Mouse (Mus musculus): ENCODE measurements around the gene Naif1. TPM values are rescaled to one million over a fixed set of nuclear protein-coding genes. Genes with fewer than 3 reads are reported as not detected.
"Not testable (repeated sequence)": the region's sequence is repeated elsewhere in the genome, so short reads cannot be mapped to it uniquely, and the experiment has no call there.

Gene Naif1
- polyA plus RNA-seq, 1 experiment from 2014 or later: 6.4 TPM

- DNase-seq (ENCODE audit: low spot score): no peak
- H3K9me3 ChIP-seq: no peaks in the 10 kb centered on the region
- peak overlapping the region; percentile 79 for H3K4me3 ChIP-seq
- peaks cover 41% of the 10 kb centered on the region for H3K4me1 ChIP-seq (replicated peaks)
- peak overlapping the region; percentile 92 for H3K27ac ChIP-seq
- no peaks in the 10 kb centered on the region for H3K27me3 ChIP-seq (ENCODE audit: insufficient read depth, poor library complexity, severe bottlenecking)
- WGBS: 96% methylated on average over 16 of the region's 16 CpGs
- peaks cover 19% of the 10 kb centered on the region for H3K36me3 ChIP-seq
Measured at GRCm38 (mm10) chr2:32452441-32452971, 2.2 kb downstream of the Naif1 start.

DNA sequence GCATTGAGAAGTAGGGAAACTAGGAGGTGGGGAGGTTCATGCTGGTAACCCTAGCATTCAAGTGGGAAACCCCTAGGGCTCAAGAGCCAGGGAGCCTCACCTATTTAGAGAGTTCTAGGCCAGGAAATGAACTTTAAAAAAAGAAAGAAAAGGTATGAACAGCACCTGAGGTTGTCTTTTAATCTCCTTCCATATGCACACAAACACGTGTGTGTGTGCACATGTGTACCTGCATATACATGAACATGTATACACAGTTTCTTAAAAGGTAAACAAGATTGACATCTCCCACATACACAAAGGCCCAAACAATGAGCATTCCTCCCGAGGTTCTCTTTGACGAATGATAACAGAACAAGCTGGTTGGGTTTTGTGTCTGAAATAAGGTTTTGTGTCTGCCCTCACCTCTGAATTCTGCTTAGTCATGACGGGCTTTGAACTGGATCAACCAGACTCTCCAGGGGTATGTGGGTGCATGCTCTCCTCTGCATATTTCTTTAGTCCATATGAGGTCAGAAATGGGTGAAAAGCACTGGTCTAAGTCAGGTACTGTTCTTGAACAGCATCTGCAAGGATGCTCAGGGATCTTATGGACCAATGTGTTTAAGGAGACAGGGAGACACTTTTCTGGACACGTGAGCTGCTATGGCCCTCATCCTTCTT lies 3.5 kb downstream of the Naif1 start:
- no peaks in the 10 kb centered on the region for H3K9me3 ChIP-seq
- H3K27ac ChIP-seq: no peak overlapping the region

GRCm38 (mm10) chr2:32454633-32455032 lies 4.4 kb downstream of the Naif1 start:
- Histone ChIP-seq H3K27me3 (ENCODE audit: insufficient read depth, poor library complexity, severe bottlenecking) (no peaks in the 10 kb centered on the region), H3K4me3 (no peak overlapping the region), H3K4me1 (replicated peaks) (peaks cover 35% of the 10 kb centered on the region), H3K27ac (no peak overlapping the region), H3K9me3 (no peaks in the 10 kb centered on the region), H3K36me3 (peaks cover 19% of the 10 kb centered on the region)
- no peak for DNase-seq (ENCODE audit: low spot score)
- WGBS: 84% methylated on average over 10 of the region's 10 CpGs

More for the DNA sequence above, 3.5 kb downstream of the Naif1 start:
- Histone ChIP-seq H3K4me1 (replicated peaks) (peaks cover 35% of the 10 kb centered on the region), H3K36me3 (peaks cover 19% of the 10 kb centered on the region), H3K4me3 (no peak overlapping the region), H3K27me3 (ENCODE audit: insufficient read depth, poor library complexity, severe bottlenecking) (no peaks in the 10 kb centered on the region)
- DNase-seq (ENCODE audit: low spot score): no peak
- 88% methylated on average over 5 of the region's 5 CpGs for WGBS

DNA sequence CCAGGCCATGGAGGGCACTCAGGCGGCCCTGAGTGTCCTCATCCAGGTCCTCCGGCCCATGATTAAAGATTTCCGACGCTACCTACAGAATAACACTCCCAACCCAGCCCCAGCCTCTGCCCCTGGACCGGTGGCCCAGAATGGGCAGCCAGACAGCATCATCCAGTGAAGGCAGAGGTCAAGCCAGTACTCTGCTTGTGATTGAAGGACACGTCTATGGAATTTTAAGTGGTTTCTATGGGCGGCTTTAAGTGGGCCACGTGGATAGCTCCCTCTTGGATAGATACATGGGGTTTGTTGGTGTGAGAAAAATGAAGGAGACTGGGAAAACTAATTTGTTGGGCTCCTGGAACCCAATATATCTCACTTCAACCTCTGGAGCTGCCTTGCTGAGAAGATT lies 4.8 kb downstream of the Naif1 start:
- WGBS: 93% methylated on average over 8 of the region's 8 CpGs
- Histone ChIP-seq H3K27ac (no peak overlapping the region), H3K27me3 (ENCODE audit: insufficient read depth, poor library complexity, severe bottlenecking) (no peaks in the 10 kb centered on the region), H3K9me3 (no peaks in the 10 kb centered on the region), H3K4me3 (no peak overlapping the region), H3K4me1 (replicated peaks) (peaks cover 31% of the 10 kb centered on the region), H3K36me3 (peaks cover 19% of the 10 kb centered on the region)
- DNase-seq (ENCODE audit: low spot score): no peak

DNA sequence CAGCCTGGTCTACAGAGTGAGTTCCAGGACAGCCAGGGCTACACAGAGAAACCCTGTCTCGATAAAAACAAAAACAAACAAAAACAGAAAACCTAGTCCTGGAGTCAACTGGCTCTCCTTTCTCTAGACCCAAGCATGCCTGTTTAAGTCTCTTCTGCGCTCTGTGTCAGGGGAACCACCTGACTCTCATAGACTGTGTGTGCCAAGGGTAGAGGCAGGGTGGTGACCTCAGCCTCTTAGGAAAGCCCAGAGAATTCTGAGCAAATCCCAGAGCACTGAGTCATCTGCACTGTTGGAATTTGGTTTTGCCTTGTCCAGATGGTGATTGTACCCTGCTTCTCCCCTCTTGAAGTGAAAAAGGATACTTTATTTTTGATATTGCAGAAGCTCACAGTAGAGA lies 8.0 kb downstream of the Naif1 start:
- DNase-seq (ENCODE audit: low spot score): no peak
- WGBS: 80% methylated on average over 2 of the region's 2 CpGs
- Histone ChIP-seq H3K9me3 (no peaks in the 10 kb centered on the region), H3K27ac (no peak overlapping the region), H3K4me3 (no peak overlapping the region), H3K27me3 (ENCODE audit: insufficient read depth, poor library complexity, severe bottlenecking) (no peaks in the 10 kb centered on the region), H3K36me3 (peaks cover 19% of the 10 kb centered on the region), H3K4me1 (replicated peaks) (peaks cover 11% of the 10 kb centered on the region; the same call in 1 of the 2 replicates)

DNA sequence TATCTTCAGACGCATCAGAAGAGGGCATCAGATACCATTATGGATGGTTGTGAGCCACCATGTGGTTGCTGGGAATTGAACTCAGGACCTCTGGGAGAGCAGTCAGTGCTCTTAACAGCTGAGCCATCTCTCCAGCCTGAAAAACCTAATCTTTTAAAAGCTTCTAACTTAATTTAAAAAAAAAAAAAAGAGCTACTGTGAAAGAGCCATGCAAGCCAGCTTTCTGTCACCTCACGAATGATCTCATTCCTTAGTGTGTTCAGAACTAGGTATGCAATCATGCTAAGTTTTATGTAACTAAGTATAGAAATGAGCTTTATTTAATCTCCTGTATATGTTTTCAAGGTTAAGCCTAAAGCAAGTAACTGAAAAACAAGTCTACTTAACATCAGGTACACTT lies 9.4 kb downstream of the Naif1 start:
- no peak for DNase-seq (ENCODE audit: low spot score)
- Histone ChIP-seq H3K9me3 (no peaks in the 10 kb centered on the region), H3K36me3 (peaks cover 19% of the 10 kb centered on the region), H3K27me3 (ENCODE audit: insufficient read depth, poor library complexity, severe bottlenecking) (no peaks in the 10 kb centered on the region), H3K4me1 (replicated peaks) (0 out of 2 replicates have a peak, but pooled peaks cover 6% of the 10 kb centered on the region), H3K27ac (no peak overlapping the region), H3K4me3 (no peak overlapping the region)
- WGBS: 93% methylated on average over 2 of the region's 2 CpGs

GRCm38 (mm10) chr2:32463773-32464172 lies 13.5 kb downstream of the Naif1 start:
- 81% methylated on average over 2 of the region's 2 CpGs for WGBS
- no peak for DNase-seq (ENCODE audit: low spot score)
- no peak overlapping the region for H3K27ac ChIP-seq
- H3K36me3 ChIP-seq: no peaks in the 10 kb centered on the region
- H3K4me3 ChIP-seq: no peak overlapping the region
- 0 out of 2 replicates have a peak, but pooled peaks cover 6% of the 10 kb centered on the region for H3K4me1 ChIP-seq (replicated peaks)
- H3K9me3 ChIP-seq: no peaks in the 10 kb centered on the region
- no peaks in the 10 kb centered on the region for H3K27me3 ChIP-seq (ENCODE audit: insufficient read depth, poor library complexity, severe bottlenecking)

- H3K27me3 ChIP-seq (ENCODE audit: insufficient read depth, poor library complexity, severe bottlenecking): no peaks in the 10 kb centered on the region
- H3K27ac ChIP-seq: no peak overlapping the region
- 86% methylated on average over 6 of the region's 6 CpGs for WGBS
- DNase-seq (ENCODE audit: low spot score): no peak
- H3K36me3 ChIP-seq: no peaks in the 10 kb centered on the region
- no peak overlapping the region for H3K4me3 ChIP-seq
- H3K9me3 ChIP-seq: no peaks in the 10 kb centered on the region
- 0 out of 2 replicates have a peak, but pooled peaks cover 6% of the 10 kb centered on the region for H3K4me1 ChIP-seq (replicated peaks)
Measured at GRCm38 (mm10) chr2:32464212-32464891, 14.1 kb downstream of the Naif1 start.

- Histone ChIP-seq H3K27me3 (ENCODE audit: insufficient read depth, poor library complexity, severe bottlenecking) (no peaks in the 10 kb centered on the region), H3K4me3 (no peak overlapping the region), H3K4me1 (replicated peaks) (no peaks in the 10 kb centered on the region), H3K9me3 (0 out of 2 replicates have a peak, but pooled peaks cover 6% of the 10 kb centered on the region), H3K27ac (no peak overlapping the region), H3K36me3 (no peaks in the 10 kb centered on the region)
- WGBS: 87% methylated on average over 6 of the region's 6 CpGs
- DNase-seq (ENCODE audit: low spot score): no peak
Measured at GRCm38 (mm10) chr2:32471001-32471680, 20.9 kb downstream of the Naif1 start.

DNA sequence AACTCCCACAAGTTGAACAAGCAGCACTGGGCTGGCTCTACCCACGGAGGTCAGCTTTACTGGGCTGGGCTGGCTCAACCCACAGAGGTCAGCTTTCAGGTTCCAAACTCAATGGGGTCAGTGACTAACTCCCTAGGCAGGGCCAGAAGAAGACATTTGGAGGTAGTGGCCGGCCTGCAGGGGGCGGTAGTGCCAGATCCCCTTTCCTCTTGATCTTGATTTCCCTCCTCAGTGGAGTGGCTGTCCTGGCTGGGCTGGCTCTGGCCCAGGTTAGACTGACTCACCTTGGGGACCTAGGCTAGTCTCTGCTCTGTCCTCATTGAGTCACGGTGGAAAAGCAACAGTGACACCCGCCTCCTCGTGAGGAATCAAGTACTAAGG lies 21.4 kb downstream of the Naif1 start:
- WGBS: 88% methylated on average over 6 of the region's 6 CpGs
- Histone ChIP-seq H3K36me3 (no peaks in the 10 kb centered on the region), H3K27ac (no peak overlapping the region), H3K9me3 (0 out of 2 replicates have a peak, but pooled peaks cover 6% of the 10 kb centered on the region), H3K27me3 (ENCODE audit: insufficient read depth, poor library complexity, severe bottlenecking) (no peaks in the 10 kb centered on the region), H3K4me3 (no peak overlapping the region), H3K4me1 (replicated peaks) (no peaks in the 10 kb centered on the region)
- no peak for DNase-seq (ENCODE audit: low spot score)

DNA sequence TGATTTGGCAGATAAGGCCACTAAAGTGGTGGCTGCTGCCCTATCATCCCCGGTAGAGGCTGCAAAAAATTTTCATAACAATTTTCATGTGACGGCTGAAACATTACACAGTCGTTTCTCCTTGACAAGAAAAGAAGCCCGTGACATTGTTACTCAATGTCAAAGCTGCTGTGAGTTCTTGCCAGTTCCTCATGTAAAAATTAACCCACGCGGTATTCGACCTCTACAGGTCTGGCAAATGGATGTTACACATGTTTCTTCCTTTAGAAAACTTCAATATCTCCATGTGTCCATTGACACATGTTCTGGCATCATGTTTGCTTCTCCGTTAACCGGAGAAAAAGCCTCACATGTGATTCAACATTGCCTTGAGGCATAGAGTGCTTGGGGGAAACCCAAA lies 25.1 kb downstream of the Naif1 start:
- H3K27ac ChIP-seq; H3K4me3 ChIP-seq; H3K36me3 ChIP-seq; H3K4me1 ChIP-seq (replicated peaks); H3K27me3 ChIP-seq (ENCODE audit: insufficient read depth, poor library complexity, severe bottlenecking); DNase-seq (ENCODE audit: low spot score): not testable (repeated sequence)
- WGBS: 96% methylated on average over 8 of the region's 9 CpGs
- H3K9me3 ChIP-seq: 0 out of 2 replicates have a peak, but pooled peaks cover 15% of the 10 kb centered on the region

GRCm38 (mm10) chr2:32482351-32482750 lies 32.1 kb downstream of the Naif1 start:
- no peaks in the 10 kb centered on the region for H3K27me3 ChIP-seq (ENCODE audit: insufficient read depth, poor library complexity, severe bottlenecking)
- 0 out of 2 replicates have a peak, but pooled peaks cover 10% of the 10 kb centered on the region for H3K9me3 ChIP-seq
- H3K36me3 ChIP-seq: no peaks in the 10 kb centered on the region
- 90% methylated on average over 8 of the region's 8 CpGs for WGBS
- H3K27ac ChIP-seq: no peak overlapping the region
- no peak for DNase-seq (ENCODE audit: low spot score)
- no peak overlapping the region for H3K4me3 ChIP-seq
- 0 out of 2 replicates have a peak, but pooled peaks cover 9% of the 10 kb centered on the region for H3K4me1 ChIP-seq (replicated peaks)

All from hindbrain, embryonic 10.5 days (tissue).